Mouse (Mus musculus) midbrain, embryonic 15.5 days (tissue): ENCODE results near the gene Hipk1. TPM values are rescaled to one million over a fixed set of nuclear protein-coding genes. Genes with fewer than 3 reads are reported as not detected.
A peak's percentile ranks its signal among the peaks of the same experiment; 100 is the strongest.
"Not testable (repeated sequence)": the region's sequence is repeated elsewhere in the genome, so short reads cannot be mapped to it uniquely, and the experiment has no call there.

Source experiments
- ATAC-seq: fragments of 200-750 bp; cut with Nextera tagmentation; replicated peaks from 2 replicates; pipeline ENCODE4 v1.8.0; 2017; ENCODE audit warnings: moderate TSS enrichment
- H3K27ac ChIP-seq: fragments of 300-500 bp; sonication (generic); 2 replicates; pipeline ENCODE4 v1.5.1; 2015; ENCODE audit warnings: mild to moderate bottlenecking, inconsistent platforms
- H3K27me3 ChIP-seq: fragments of 300-500 bp; sonication (generic); replicated peaks from 2 replicates; pipeline ENCODE4 v1.6.1; 2015; ENCODE audit warnings: inconsistent platforms
- H3K36me3 ChIP-seq: fragments of 300-500 bp; sonication (generic); replicated peaks from 2 replicates; pipeline ENCODE4 v1.6.1; 2015; ENCODE audit warnings: inconsistent platforms
- H3K4me1 ChIP-seq: fragments of 300-500 bp; sonication (generic); 2 replicates; pipeline ENCODE4 v1.6.1; 2015; ENCODE audit warnings: inconsistent platforms
- H3K4me2 ChIP-seq: fragments of 300-500 bp; sonication (generic); 2 replicates; pipeline ENCODE4 v1.6.1; 2015; ENCODE audit warnings: inconsistent platforms, mild to moderate bottlenecking, moderate library complexity
- H3K4me3 ChIP-seq: fragments of 300-500 bp; sonication (generic); 2 replicates; pipeline ENCODE4 v1.5.1; 2015; ENCODE audit warnings: mild to moderate bottlenecking, inconsistent platforms
- H3K9ac ChIP-seq: fragments of 300-500 bp; sonication (generic); 2 replicates; pipeline ENCODE4 v1.6.1; 2015; ENCODE audit warnings: mild to moderate bottlenecking, inconsistent platforms
- H3K9me3 ChIP-seq: fragments of 300-500 bp; sonication (generic); 2 replicates; pipeline ENCODE4 v1.6.1; 2016; ENCODE audit warnings: inconsistent platforms
- WGBS: fragments of 180-500 bp; shearing (Covaris S2); methylation state at CpG from one replicate; pipeline ENCODE4 v1.1.7; 2015; ENCODE audit warnings: mixed read lengths; 5-methylcytosine and 5-hydroxymethylcytosine counted together
- polyA plus RNA-seq: library from polyadenylated mRNA; unstranded; fragments of >200 nt; fragmentation: Nextera tagmentation; extraction: Ambion mirVana; gene quantifications from 2 replicates; pipeline ENCODE4 v1.2.1, GENCODE M21; 2015

The Hipk1 gene
- polyA plus RNA-seq, 1 experiment from 2014 or later, result 13.0 TPM

DNA sequence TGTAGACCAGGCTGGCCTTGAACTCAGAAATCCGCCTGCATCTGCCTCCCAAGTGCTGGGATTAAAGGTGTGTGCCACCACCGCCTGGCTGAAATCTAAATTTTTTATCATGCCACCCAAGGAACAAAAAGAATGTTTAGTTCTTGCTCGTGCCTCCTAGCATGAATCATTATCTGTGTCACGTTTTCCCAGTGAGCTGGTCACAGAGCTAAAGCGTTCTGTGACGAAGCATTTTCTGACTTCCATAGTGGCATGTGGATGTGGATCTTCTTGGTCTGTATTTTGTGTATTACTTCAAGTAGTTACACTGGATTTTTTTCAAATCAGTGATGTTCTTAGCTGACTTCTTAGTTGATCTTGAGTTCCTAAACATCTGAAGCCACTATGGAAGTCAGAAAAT is 19.6 kb upstream of the Hipk1 start:
- Histone ChIP-seq H3K36me3 (peaks cover 6% of the 10 kb centered on the region; the same call in 1 of the 2 replicates), H3K9ac (no peak overlapping the region), H3K4me3 (no peak overlapping the region), H3K9me3 (no peaks in the 10 kb centered on the region), H3K27ac (no peak overlapping the region), H3K4me1 (peaks cover 21% of the 10 kb centered on the region), H3K4me2 (no peak overlapping the region), H3K27me3 (no peaks in the 10 kb centered on the region)
- WGBS, result 89% methylated on average over 6 of the region's 6 CpGs
- ATAC-seq, result no peak

DNA sequence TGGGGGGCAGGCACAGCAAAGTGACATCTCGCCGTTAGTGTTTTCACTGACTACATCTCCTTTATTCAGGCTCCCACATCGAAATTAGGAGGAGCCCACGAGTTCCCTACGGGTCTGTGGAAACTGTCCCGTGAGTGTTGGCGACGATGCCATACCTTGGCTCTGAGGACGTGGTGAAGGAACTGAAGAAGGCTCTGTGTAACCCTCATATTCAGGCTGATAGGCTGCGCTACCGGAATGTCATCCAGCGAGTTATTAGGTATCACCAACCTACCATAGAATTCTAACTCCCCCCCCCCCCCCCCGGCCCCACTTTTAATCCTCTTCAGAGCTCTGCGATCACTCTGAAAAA is 18.4 kb upstream of the Hipk1 start:
- Histone ChIP-seq H3K4me1 (peaks cover 21% of the 10 kb centered on the region), H3K4me2 (peak overlapping the region; percentile 82), H3K27ac (peak overlapping the region; percentile 89), H3K36me3 (peaks cover 1% of the 10 kb centered on the region; the same call in 1 of the 2 replicates), H3K4me3 (peak overlapping the region; percentile 67), H3K9me3 (no peaks in the 10 kb centered on the region), H3K27me3 (no peaks in the 10 kb centered on the region), H3K9ac (peak overlapping the region; percentile 91)
- ATAC-seq, result peak; percentile 75; the same call in 1 of the 2 replicates
- WGBS, result 0% methylated on average over 14 of the region's 14 CpGs

DNA sequence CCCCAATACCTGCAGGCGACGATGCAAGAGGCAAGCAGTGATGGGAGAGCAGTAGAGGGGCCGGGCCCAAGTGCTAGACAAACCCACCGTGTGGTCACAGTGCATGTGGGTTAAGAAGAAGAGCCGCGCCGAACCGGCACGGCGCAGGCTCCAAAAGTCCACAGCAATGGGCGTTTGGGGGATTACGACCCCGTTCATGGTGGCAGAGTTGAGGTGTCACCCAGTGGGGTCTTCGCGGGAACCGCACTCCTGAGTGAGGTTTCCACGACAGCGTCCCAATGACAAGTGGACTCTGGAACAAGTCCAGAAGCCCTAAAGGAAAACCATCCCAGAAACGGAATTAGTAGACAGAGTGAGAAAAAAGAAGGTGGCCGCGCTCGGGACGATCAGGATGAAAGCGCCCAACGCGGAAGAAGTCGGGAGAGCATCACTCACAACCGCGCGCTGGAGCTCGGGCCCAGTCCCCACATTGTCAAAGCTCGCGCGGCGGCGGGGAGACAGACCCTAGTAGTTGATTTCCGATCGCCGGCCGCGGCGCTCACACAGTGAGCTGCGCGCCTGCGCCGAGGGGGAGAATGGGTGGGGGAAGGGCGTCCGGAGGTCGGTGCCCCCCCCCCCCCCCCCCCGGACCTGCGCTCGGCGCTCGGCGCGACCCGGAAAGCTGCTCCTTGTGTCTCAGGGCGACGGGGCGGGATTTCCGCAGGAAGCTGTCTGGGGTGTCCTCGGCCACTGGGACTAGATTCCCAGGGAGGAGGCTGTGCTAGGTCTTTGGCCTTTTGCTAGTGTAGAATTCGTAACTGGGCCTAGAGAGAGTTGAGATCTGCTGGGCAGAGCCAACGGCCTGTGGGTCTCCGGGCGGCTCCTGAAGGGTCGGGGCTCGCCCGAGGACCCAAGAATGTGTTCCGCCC is 17.8 kb upstream of the Hipk1 start, which contains the start of the genes Dclre1b, Ap4b1 and Gm43064:
Gene Dclre1b (minus strand): TSS at position 554 of the 908 bp plus-strand sequence.
Gene Ap4b1 (plus strand): TSS at position 630 of the 908 bp plus-strand sequence.
Gene Gm43064 (plus strand): TSS at position 683 of the 908 bp plus-strand sequence.
- Histone ChIP-seq H3K36me3 (no peaks in the 10 kb centered on the region; the same call in 1 of the 2 replicates), H3K4me1 (peaks cover 21% of the 10 kb centered on the region), H3K4me2 (peak within 1 kb of the TSS; percentile 82), H3K27ac (peak within 1 kb of the TSS; percentile 89), H3K27me3 (no peaks in the 10 kb centered on the region), H3K4me3 (peak within 1 kb of the TSS; percentile 67), H3K9ac (peak within 1 kb of the TSS; percentile 91), H3K9me3 (no peaks in the 10 kb centered on the region)
- peak; percentile 98 for ATAC-seq
- 0% methylated on average over 64 of the region's 70 CpGs for WGBS

GRCm38 (mm10) chr3:103805671-103806070 is 14.3 kb upstream of the Hipk1 start:
- Histone ChIP-seq H3K4me2 (no peak overlapping the region), H3K27me3 (no peaks in the 10 kb centered on the region), H3K9ac (no peak overlapping the region), H3K4me1 (peaks cover 21% of the 10 kb centered on the region), H3K36me3 (peaks cover 17% of the 10 kb centered on the region), H3K27ac (no peak overlapping the region), H3K4me3 (no peak overlapping the region), H3K9me3 (no peaks in the 10 kb centered on the region)
- ATAC-seq, result no peak
- 94% methylated on average over 1 of the region's 1 CpGs for WGBS

GRCm38 (mm10) chr3:103802861-103803260 is 11.5 kb upstream of the Hipk1 start:
- 89% methylated on average over 8 of the region's 8 CpGs for WGBS
- Histone ChIP-seq H3K36me3 (peaks cover 17% of the 10 kb centered on the region), H3K4me3 (no peak overlapping the region), H3K9ac (no peak overlapping the region), H3K4me2 (no peak overlapping the region), H3K9me3 (no peaks in the 10 kb centered on the region), H3K27ac (no peak overlapping the region), H3K4me1 (peaks cover 5% of the 10 kb centered on the region), H3K27me3 (no peaks in the 10 kb centered on the region)
- ATAC-seq, result no peak

GRCm38 (mm10) chr3:103801631-103802531 is 10.5 kb upstream of the Hipk1 start:
- H3K4me2 ChIP-seq, result no peak overlapping the region
- H3K9me3 ChIP-seq, result no peaks in the 10 kb centered on the region
- no peak overlapping the region for H3K4me3 ChIP-seq
- no peak overlapping the region for H3K27ac ChIP-seq
- no peaks in the 10 kb centered on the region for H3K27me3 ChIP-seq
- WGBS, result 79% methylated on average over 10 of the region's 10 CpGs
- no peak for ATAC-seq
- no peaks in the 10 kb centered on the region for H3K4me1 ChIP-seq
- H3K36me3 ChIP-seq, result peaks cover 17% of the 10 kb centered on the region
- no peak overlapping the region for H3K9ac ChIP-seq

DNA sequence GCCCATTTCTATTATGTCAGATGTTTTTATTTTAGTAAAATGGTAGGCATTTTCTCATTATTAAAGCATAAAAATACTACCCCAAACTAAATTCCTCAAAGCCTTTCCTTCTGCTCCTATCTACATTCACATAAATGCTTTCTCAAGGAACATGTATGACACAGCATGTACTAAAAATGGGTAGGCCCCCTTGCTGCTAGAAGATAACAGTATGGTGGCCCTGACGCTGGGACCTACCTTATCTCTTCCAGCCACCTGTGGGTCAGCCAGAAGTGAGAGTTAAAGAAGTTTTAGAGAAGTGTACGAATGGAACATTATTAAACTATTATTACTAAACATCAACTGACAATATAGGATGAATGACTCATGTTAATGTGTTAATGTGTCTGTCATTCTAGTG is 8.1 kb upstream of the Hipk1 start:
- 76% methylated on average over 2 of the region's 2 CpGs for WGBS
- Histone ChIP-seq H3K4me3 (no peak overlapping the region), H3K27ac (no peak overlapping the region), H3K36me3 (peaks cover 17% of the 10 kb centered on the region), H3K27me3 (no peaks in the 10 kb centered on the region), H3K4me1 (no peaks in the 10 kb centered on the region), H3K4me2 (no peak overlapping the region), H3K9ac (no peak overlapping the region), H3K9me3 (no peaks in the 10 kb centered on the region)
- no peak for ATAC-seq

DNA sequence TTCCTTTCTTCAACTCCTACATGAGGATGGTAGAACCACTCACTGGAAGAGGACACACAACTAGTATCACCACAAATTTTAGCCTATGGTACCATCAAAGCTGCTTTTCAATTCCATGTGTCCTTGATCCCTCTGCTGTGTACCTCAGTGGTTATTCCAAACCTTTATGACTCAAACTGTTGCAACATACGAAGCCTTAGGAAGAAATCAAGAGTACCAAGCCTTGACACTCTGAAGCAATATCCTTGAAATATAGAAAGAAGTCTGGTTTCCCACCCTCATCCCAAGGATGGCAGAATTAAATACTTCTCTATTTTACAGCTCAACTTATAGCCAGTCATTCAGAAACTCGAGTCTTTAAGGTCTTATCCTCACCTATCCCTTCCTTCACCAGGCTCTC is 5.0 kb upstream of the Hipk1 start:
- 69% methylated on average over 2 of the region's 2 CpGs for WGBS
- H3K4me3 ChIP-seq, result no peak overlapping the region
- no peaks in the 10 kb centered on the region for H3K27me3 ChIP-seq
- H3K27ac ChIP-seq, result no peak overlapping the region
- H3K36me3 ChIP-seq, result 0 out of 2 replicates have a peak, but pooled peaks cover 2% of the 10 kb centered on the region
- H3K4me2 ChIP-seq, result no peak overlapping the region
- H3K4me1 ChIP-seq, result peaks cover 5% of the 10 kb centered on the region
- no peaks in the 10 kb centered on the region for H3K9me3 ChIP-seq
- H3K9ac ChIP-seq, result no peak overlapping the region
- no peak for ATAC-seq

- no peak for ATAC-seq
- Histone ChIP-seq H3K4me3 (no peak overlapping the region), H3K27ac (no peak overlapping the region), H3K9ac (no peak overlapping the region), H3K9me3 (no peaks in the 10 kb centered on the region), H3K36me3 (no peaks in the 10 kb centered on the region), H3K27me3 (no peaks in the 10 kb centered on the region), H3K4me2 (no peak overlapping the region), H3K4me1 (peaks cover 24% of the 10 kb centered on the region)
- WGBS, result 89% methylated on average over 1 of the region's 1 CpGs
Measured at GRCm38 (mm10) chr3:103792566-103792965, 1.2 kb upstream of the Hipk1 start.

GRCm38 (mm10) chr3:103792111-103792406 is 696 bp upstream of the Hipk1 start:
- Histone ChIP-seq H3K27ac (peak overlapping the region; percentile 91), H3K4me2 (peak overlapping the region; percentile 77), H3K4me3 (peak overlapping the region; percentile 84; the same call in 1 of the 2 replicates), H3K4me1 (peaks cover 29% of the 10 kb centered on the region)
- H3K36me3 ChIP-seq, H3K9me3 ChIP-seq, ATAC-seq, H3K27me3 ChIP-seq, H3K9ac ChIP-seq: not testable (repeated sequence)
- 70% methylated on average over 5 of the region's 5 CpGs for WGBS

DNA sequence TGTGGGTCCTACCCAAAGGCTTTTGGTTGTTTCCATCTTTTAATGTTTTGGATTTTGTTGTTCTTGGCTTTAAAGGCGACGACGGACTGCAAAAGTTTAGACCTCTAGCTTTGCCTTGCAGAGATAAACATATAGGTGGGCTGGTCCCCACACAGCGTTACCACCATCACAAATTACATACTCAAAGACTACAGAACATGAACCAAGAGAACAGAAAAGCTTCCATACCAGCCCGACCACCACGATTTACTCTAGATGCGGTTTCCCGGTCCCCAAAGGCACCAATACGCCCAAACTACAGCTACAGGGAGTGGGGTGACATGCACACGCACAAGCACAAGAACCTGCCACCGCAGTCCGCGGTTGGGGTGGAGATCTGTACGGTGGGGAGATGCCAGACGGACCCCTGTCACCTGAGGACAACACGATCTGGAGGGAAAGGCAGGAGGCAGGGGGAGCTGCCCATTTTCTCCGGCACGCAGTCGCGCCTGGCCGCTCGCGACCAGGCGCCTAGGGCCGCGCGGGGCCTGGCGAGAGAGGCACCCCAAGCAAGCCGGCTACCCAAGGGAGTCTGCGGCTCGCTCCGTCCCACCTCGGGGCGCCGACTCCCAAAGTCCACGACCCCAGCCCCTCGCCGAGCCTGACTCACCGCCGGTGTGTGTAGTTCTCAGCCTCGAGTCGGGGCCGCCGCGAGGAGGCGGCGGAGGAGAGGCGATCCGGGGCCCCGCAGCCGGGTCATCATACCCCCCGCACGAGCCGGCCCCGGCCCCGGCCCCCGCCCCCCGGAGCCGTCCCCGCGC is 817 bp downstream of the Hipk1 start:
- peak overlapping the region; percentile 94 for H3K9ac ChIP-seq
- H3K9me3 ChIP-seq, result no peaks in the 10 kb centered on the region
- WGBS, result under 1% methylated on average over 46 of the region's 61 CpGs
- H3K27ac ChIP-seq, result peak overlapping the region; percentile 91
- no peaks in the 10 kb centered on the region for H3K27me3 ChIP-seq
- peaks cover 29% of the 10 kb centered on the region for H3K4me1 ChIP-seq
- ATAC-seq, result peak; percentile 88
- H3K4me2 ChIP-seq, result peak overlapping the region; percentile 77
- no peaks in the 10 kb centered on the region for H3K36me3 ChIP-seq
- peak overlapping the region; percentile 84 for H3K4me3 ChIP-seq
